Mouse (Mus musculus) MEL (cell line): ENCODE results near the gene Nat10.

ENCODE experiments used
- CTCF ChIP-seq, 3 experiments: IDR thresholded peaks in 2 of 3; conservative IDR thresholded peaks in 1 of 3; 2 replicates each; pipeline ENCODE4 v1.5.1; 2011 to 2012; ENCODE audit warnings: low read length in 3 of 3, low read depth in 2 of 3, mild to moderate bottlenecking in 2 of 3, improper control_type of control experiment in 1 of 3, inconsistent platforms in 1 of 3, mixed read lengths in 1 of 3, moderate library complexity in 1 of 3; ENCODE audit not compliant: control insufficient read depth in 1 of 3, insufficient read depth in 1 of 3, poor library complexity in 1 of 3, severe bottlenecking in 1 of 3
- GABPA ChIP-seq: IDR thresholded peaks from 2 replicates; pipeline ENCODE4 v1.6.1; 2012; ENCODE audit warnings: low read depth, mild to moderate bottlenecking, inconsistent platforms, low read length, improper control_type of control experiment, moderate library complexity
- MAFK ChIP-seq: IDR thresholded peaks from 2 replicates; pipeline ENCODE4 v1.6.1; 2011; ENCODE audit warnings: low read depth, mild to moderate bottlenecking, low read length, improper control_type of control experiment, borderline replicate concordance
- MAZ ChIP-seq: IDR thresholded peaks from 2 replicates; pipeline ENCODE4 v1.6.1; 2012; ENCODE audit warnings: low read depth, mild to moderate bottlenecking, inconsistent platforms, low read length, improper control_type of control experiment
- NRF1 ChIP-seq: IDR thresholded peaks from 2 replicates; pipeline ENCODE4 v1.6.1; 2014; ENCODE audit warnings: low read depth, mild to moderate bottlenecking, inconsistent platforms, low read length, improper control_type of control experiment, moderate library complexity; ENCODE audit not compliant: poor library complexity, insufficient read depth, severe bottlenecking
- POLR2A ChIP-seq, 2 experiments: IDR thresholded peaks; 2 replicates each; pipeline ENCODE4 v1.6.1; 2011 to 2012; ENCODE audit warnings: low read length in 2 of 2, mild to moderate bottlenecking in 2 of 2, control low read depth in 1 of 2, improper control_type of control experiment in 1 of 2, low read depth in 1 of 2, moderate library complexity in 1 of 2; ENCODE audit not compliant: control insufficient read depth in 1 of 2, insufficient read depth in 1 of 2, poor library complexity in 1 of 2
- RAD21 ChIP-seq: IDR thresholded peaks from 2 replicates; pipeline ENCODE4 v1.6.1; 2011; ENCODE audit warnings: mild to moderate bottlenecking, low read depth, low read length, improper control_type of control experiment
- TAL1 ChIP-seq: IDR thresholded peaks from 2 replicates; pipeline ENCODE4 v1.6.1; 2012; ENCODE audit warnings: mild to moderate bottlenecking, inconsistent platforms, low read length, moderate library complexity, mixed read lengths

- TF ChIP-seq GABPA (no peak), MAZ (no peak), TAL1 (no peak), MAFK (no peak), NRF1 (no peak), RAD21 (no peak), CTCF (IDR thresholded peaks at IDR 0.05 in 2 of 3, conservative IDR thresholded peaks at IDR 0.05 in 1 of 3; ENCODE audit: control insufficient read depth in 1 of 3, insufficient read depth in 1 of 3, low read depth in 2 of 3, low read length in 3 of 3, poor library complexity in 1 of 3, severe bottlenecking in 1 of 3) (no peak), POLR2A (IDR thresholded peaks at IDR 0.05; ENCODE audit: control insufficient read depth in 1 of 2, insufficient read depth in 1 of 2, low read depth in 1 of 2, low read length in 2 of 2, poor library complexity in 1 of 2) (no peak)
These were observed 30.9 kb upstream of the Nat10 start for GRCm38 (mm10) chr2:103792009-103792408.
